Mouse (Mus musculus) MEL (cell line): Measurements from ENCODE around the gene Secisbp2.

Experiments used
- BHLHE40 ChIP-seq: IDR thresholded peaks from 2 replicates; pipeline ENCODE4 v1.6.1; 2012; ENCODE audit warnings: low read depth, mild to moderate bottlenecking, inconsistent platforms, low read length, improper control_type of control experiment, borderline replicate concordance
- CTCF ChIP-seq, 3 experiments: IDR thresholded peaks in 2 of 3; conservative IDR thresholded peaks in 1 of 3; 2 replicates each; pipeline ENCODE4 v1.5.1; 2011 to 2012; ENCODE audit warnings: low read length in 3 of 3, low read depth in 2 of 3, mild to moderate bottlenecking in 2 of 3, improper control_type of control experiment in 1 of 3, inconsistent platforms in 1 of 3, mixed read lengths in 1 of 3, moderate library complexity in 1 of 3; ENCODE audit not compliant: control insufficient read depth in 1 of 3, insufficient read depth in 1 of 3, poor library complexity in 1 of 3, severe bottlenecking in 1 of 3
- EP300 ChIP-seq, 2 experiments: IDR thresholded peaks; 2 replicates each; pipeline ENCODE4 v1.6.1; 2011; ENCODE audit warnings: improper control_type of control experiment in 2 of 2, low read length in 2 of 2, low read depth in 1 of 2, mild to moderate bottlenecking in 1 of 2
- KAT2A ChIP-seq: conservative IDR thresholded peaks from 2 replicates; pipeline ENCODE4 v1.6.1; 2012; ENCODE audit warnings: low read depth, low read length, improper control_type of control experiment, inconsistent platforms
- MAFK ChIP-seq: IDR thresholded peaks from 2 replicates; pipeline ENCODE4 v1.6.1; 2011; ENCODE audit warnings: low read depth, mild to moderate bottlenecking, low read length, improper control_type of control experiment, borderline replicate concordance
- MYB ChIP-seq: IDR thresholded peaks from 2 replicates; pipeline ENCODE4 v1.6.1; 2011; ENCODE audit warnings: mild to moderate bottlenecking, low read depth, low read length, improper control_type of control experiment
- MYC ChIP-seq: IDR thresholded peaks from 2 replicates; pipeline ENCODE4 v1.6.1; 2011; ENCODE audit warnings: low read depth, mild to moderate bottlenecking, low read length, improper control_type of control experiment, moderate library complexity
- SIN3A ChIP-seq: IDR thresholded peaks from 2 replicates; pipeline ENCODE4 v1.6.1; 2012; ENCODE audit warnings: low read length, improper control_type of control experiment, inconsistent platforms
- TBP ChIP-seq: IDR thresholded peaks from 2 replicates; pipeline ENCODE4 v1.8.0; 2011; ENCODE audit warnings: low read depth, low read length, improper control_type of control experiment
- USF2 ChIP-seq, 2 experiments: IDR thresholded peaks; 2 replicates each; pipeline ENCODE4 v1.6.1; 2011 to 2012; ENCODE audit warnings: improper control_type of control experiment in 2 of 2, low read length in 2 of 2, borderline replicate concordance in 1 of 2, inconsistent platforms in 1 of 2, low read depth in 1 of 2, mild to moderate bottlenecking in 1 of 2; ENCODE audit not compliant: insufficient read depth in 1 of 2

DNA sequence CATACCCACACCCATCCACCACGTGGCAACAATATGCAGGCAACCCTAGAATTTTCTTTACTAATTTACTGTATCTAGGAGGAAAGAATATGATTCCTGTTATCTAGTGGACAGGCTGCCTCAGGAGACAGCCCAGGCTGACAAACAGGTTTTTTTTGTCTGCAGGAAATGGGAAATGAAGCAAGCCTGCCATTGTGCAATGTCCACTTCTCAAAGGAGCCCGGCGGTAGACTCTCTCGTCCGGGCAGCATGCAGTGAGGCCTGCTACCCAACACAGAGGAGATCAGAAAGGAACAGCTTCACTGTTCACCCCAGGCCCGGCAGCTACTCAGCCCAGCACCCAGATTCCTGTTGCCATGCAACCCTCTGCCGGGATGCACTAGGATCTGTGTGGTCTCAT, 59.2 kb downstream of the Secisbp2 start:
- TF ChIP-seq MAFK, result no peak
- no peak for TF ChIP-seq EP300 (IDR thresholded peaks at IDR 0.05; ENCODE audit: low read depth in 1 of 2, low read length in 2 of 2)
- no peak for TF ChIP-seq KAT2A
- TF ChIP-seq CTCF (IDR thresholded peaks at IDR 0.05 in 2 of 3, conservative IDR thresholded peaks at IDR 0.05 in 1 of 3; ENCODE audit: control insufficient read depth in 1 of 3, insufficient read depth in 1 of 3, low read depth in 2 of 3, low read length in 3 of 3, poor library complexity in 1 of 3, severe bottlenecking in 1 of 3), result no peak
- no peak for TF ChIP-seq USF2 (IDR thresholded peaks at IDR 0.05; ENCODE audit: borderline replicate concordance in 1 of 2, insufficient read depth in 1 of 2, low read depth in 1 of 2, low read length in 2 of 2)
- no peak for TF ChIP-seq BHLHE40
- no peak for TF ChIP-seq TBP
- TF ChIP-seq MYB, result no peak
- TF ChIP-seq SIN3A, result no peak
- TF ChIP-seq MYC, result no peak
